Mouse (Mus musculus) myocyte (in vitro differentiated cells): ENCODE results near the gene Pld5.

Source experiments
- CEBPB ChIP-seq: IDR thresholded peaks from 2 replicates; pipeline ENCODE4 v1.6.1; 2011; ENCODE audit warnings: mild to moderate bottlenecking, moderate library complexity; ENCODE audit not compliant: poor library complexity, insufficient read depth, severe bottlenecking
- MAX ChIP-seq: IDR thresholded peaks from one replicate; pipeline ENCODE4 v1.6.1; 2011; ENCODE audit warnings: low read depth, mild to moderate bottlenecking, control low read depth
- POLR2A ChIP-seq: IDR thresholded peaks from one replicate; pipeline ENCODE4 v1.6.1; 2011; ENCODE audit warnings: low read depth, mild to moderate bottlenecking, control low read depth, moderate library complexity; ENCODE audit not compliant: insufficient read length
- USF1 ChIP-seq: IDR thresholded peaks from one replicate; pipeline ENCODE4 v1.6.1; 2011; ENCODE audit warnings: low read depth, mild to moderate bottlenecking, control low read depth, moderate library complexity

DNA sequence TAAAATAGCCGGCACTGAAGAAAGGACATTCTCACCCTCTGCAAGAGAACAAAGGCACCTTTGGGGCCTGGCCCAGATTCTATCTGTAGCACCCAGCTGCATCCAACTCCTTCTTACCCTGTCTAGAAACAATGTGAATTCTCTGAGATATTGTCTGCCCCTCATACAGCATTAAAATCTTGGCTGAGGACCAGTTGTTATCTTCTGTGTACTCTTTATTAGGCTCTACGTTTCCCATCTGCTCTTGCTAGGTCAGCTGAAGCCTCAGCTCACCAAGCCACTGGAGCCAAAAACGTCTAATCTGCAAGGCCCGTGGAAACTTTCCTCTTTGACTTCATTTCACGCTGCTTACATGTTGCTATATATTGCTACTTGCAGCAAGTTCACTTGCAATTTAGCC lies 228.1 kb downstream of the Pld5 start:
- TF ChIP-seq POLR2A (no peak), CEBPB (no peak), USF1 (no peak), MAX (no peak)
